Mouse (Mus musculus): ENCODE data around the gene Aldh1a1.

DNA sequence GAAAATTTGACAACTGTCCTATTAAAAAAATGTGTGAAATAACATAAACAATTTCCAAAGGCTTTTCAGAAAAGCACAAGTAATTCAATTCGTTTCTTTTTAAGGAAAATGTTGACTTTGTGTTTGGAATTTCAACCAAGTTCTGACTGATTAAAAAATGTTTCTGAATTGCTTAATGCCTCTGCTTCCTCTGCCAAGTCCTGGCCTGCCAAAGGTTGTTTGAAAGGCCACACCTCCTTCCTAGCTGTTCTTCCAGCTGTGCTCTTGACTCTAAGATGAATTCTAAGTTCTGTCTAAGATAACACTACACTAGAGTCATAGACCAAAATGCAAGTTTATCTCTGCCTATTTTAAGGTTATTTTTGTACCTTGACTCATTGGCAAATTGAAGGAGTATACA, 8.0 kb upstream of the Aldh1a1 start:
- TF ChIP-seq CTCF (IDR thresholded peaks at IDR 0.05; ENCODE audit: low read depth) (no peak), EP300 (IDR thresholded peaks at IDR 0.05; ENCODE audit: low read depth) (no peak)
